Mouse (Mus musculus) gastrocnemius, adult 18-20 months (tissue): ENCODE data around the gene Nlrp5. TPM values are rescaled to one million over a fixed set of nuclear protein-coding genes. Genes with fewer than 3 reads are reported as not detected.
"Not testable (repeated sequence)": the region's sequence is repeated elsewhere in the genome, so short reads cannot be mapped to it uniquely, and the experiment has no call there.

Experiments used
- DNase-seq: peaks from one replicate; pipeline ENCODE4 v3.0.0; 2021; ENCODE audit warnings: low spot score
- long read RNA-seq, 2 experiments: library from polyadenylated mRNA; stranded (forward); transcript quantifications; one replicate each; pipeline ENCODE4 v2.0.0; 2021
- microRNA-seq: library from miRNA; unstranded; fragments of <30 nt; microRNA quantifications from one replicate; pipeline ENCODE4 v1.2.0, GENCODE M21; 2021
- total RNA-seq, 2 experiments: library from RNA; stranded (reverse); gene quantifications; 2 replicates each; pipeline ENCODE4 v1.2.3; 2021

Nlrp5 gene
- total RNA-seq = not detected
- long read RNA-seq, experiment 1 = 0 reads
- long read RNA-seq, experiment 2 = 0 reads

- DNase-seq = no peak
Observed at GRCm38 (mm10) chr7:23385589-23385988, at the start of gene Nlrp5. Gene Nlrp5 (plus strand): TSS chr7:23385889.

- DNase-seq = not testable (repeated sequence)
Observed at GRCm38 (mm10) chr7:23358311-23358710, 27.4 kb upstream of the Nlrp5 start.

GRCm38 (mm10) chr7:23470201-23470600, 84.5 kb downstream of the Nlrp5 start:
- not testable (repeated sequence) for DNase-seq

GRCm38 (mm10) chr7:23470832-23471231, 85.1 kb downstream of the Nlrp5 start:
- not testable (repeated sequence) for DNase-seq

GRCm38 (mm10) chr7:23472886-23473285, 87.2 kb downstream of the Nlrp5 start:
- DNase-seq = not testable (repeated sequence)

Small RNA genes within 50 kb of the gene (microRNA-seq; reads per million reads assigned to microRNA genes)
- gene Gm25196 = not detected

Other genes with a start within 250 kb of the Nlrp5 start
- gene Gm10662, start 241.4 kb upstream of the Nlrp5 start, total RNA-seq = not detected
- not detected for gene Vmn1r165, start 168.6 kb upstream of the Nlrp5 start, total RNA-seq
- gene Vmn1r166, start 134.2 kb upstream of the Nlrp5 start, total RNA-seq = not detected
- gene Gm6902, start 107.0 kb upstream of the Nlrp5 start, total RNA-seq = not detected
- not detected for gene Nlrp4e, start 84.7 kb upstream of the Nlrp5 start, total RNA-seq
- not detected for gene Vmn1r167, start 121.3 kb downstream of the Nlrp5 start, total RNA-seq
- gene Vmn1r168, start 153.8 kb downstream of the Nlrp5 start, total RNA-seq = not detected
- not detected for gene Vmn1r169, start 189.6 kb downstream of the Nlrp5 start, total RNA-seq
- not detected for gene Vmn1r170, start 220.3 kb downstream of the Nlrp5 start, total RNA-seq
- gene Vmn1r171, start 244.8 kb downstream of the Nlrp5 start, total RNA-seq = not detected